Mouse (Mus musculus) limb, embryonic 14.5 days (tissue): ENCODE data around the gene 2510009E07Rik. TPM values are rescaled to one million over a fixed set of nuclear protein-coding genes. Genes with fewer than 3 reads are reported as not detected.

Experiments used
- ATAC-seq: fragments of 200-750 bp; cut with Nextera tagmentation; 2 replicates; pipeline ENCODE4 v1.8.0; 2017; ENCODE audit warnings: low read depth, moderate number of reproducible peaks, moderate TSS enrichment; ENCODE audit not compliant: low FRiP score
- DNase-seq: peaks from one replicate; pipeline ENCODE4 v3.0.0-alpha.2; 2015; ENCODE audit warnings: low spot score
- H3K27ac ChIP-seq: fragments of 300-500 bp; sonication (generic); replicated peaks from 2 replicates; pipeline ENCODE4 v1.5.1; 2014; ENCODE audit warnings: low read depth, mild to moderate bottlenecking, low read length, moderate library complexity, mixed read lengths
- H3K27me3 ChIP-seq: fragments of 300-500 bp; sonication (generic); 2 replicates; pipeline ENCODE4 v1.6.1; 2014; ENCODE audit warnings: low read length, mixed read lengths; ENCODE audit not compliant: control insufficient read depth, insufficient read depth
- H3K36me3 ChIP-seq: fragments of 300-500 bp; sonication (generic); 2 replicates; pipeline ENCODE4 v1.6.1; 2014; ENCODE audit warnings: mild to moderate bottlenecking, low read length, moderate library complexity, mixed read lengths; ENCODE audit not compliant: control insufficient read depth, insufficient read depth
- H3K4me1 ChIP-seq: fragments of 300-500 bp; sonication (generic); 2 replicates; pipeline ENCODE4 v1.6.1; 2014; ENCODE audit warnings: antibody characterized with exemption, low read length, mixed read lengths; ENCODE audit not compliant: control insufficient read depth, insufficient read depth
- H3K4me2 ChIP-seq: fragments of 300-500 bp; sonication (generic); replicated peaks from 2 replicates; pipeline ENCODE4 v1.6.1; 2014; ENCODE audit warnings: low read depth, mild to moderate bottlenecking, low read length, moderate library complexity; ENCODE audit not compliant: severe bottlenecking
- H3K4me3 ChIP-seq: fragments of 300-500 bp; sonication (generic); replicated peaks from 2 replicates; pipeline ENCODE4 v1.5.1; 2014; ENCODE audit warnings: low read length
- H3K9ac ChIP-seq: fragments of 300-500 bp; sonication (generic); 2 replicates; pipeline ENCODE4 v1.6.1; 2014; ENCODE audit warnings: mild to moderate bottlenecking, low read depth, low read length, moderate library complexity; ENCODE audit not compliant: severe bottlenecking
- H3K9me3 ChIP-seq: fragments of 300-500 bp; sonication (generic); 2 replicates; pipeline ENCODE4 v1.6.1; 2016; ENCODE audit warnings: low read length; ENCODE audit not compliant: control insufficient read depth
- POLR2A ChIP-seq: fragments of 200-500 bp; IDR thresholded peaks from 2 replicates; pipeline ENCODE4 v1.8.0; 2012; ENCODE audit warnings: inconsistent platforms, mild to moderate bottlenecking, moderate library complexity, borderline replicate concordance; ENCODE audit not compliant: insufficient read depth, insufficient read length; ENCODE audit errors: extremely low read depth
- WGBS: fragments of 180-500 bp; shearing (Covaris S2); extraction: QIAGEN DNeasy Blood & Tissue Kit; methylation state at CpG from one replicate; pipeline ENCODE4 v1.1.7; 2014; 5-methylcytosine and 5-hydroxymethylcytosine counted together
- polyA plus RNA-seq, 2 experiments: library from polyadenylated mRNA; depleted of rRNA in 1 of 2; stranded (reverse) in 1 of 2; unstranded in 1 of 2; fragments of >200 nt; fragmentation: Nextera tagmentation in 1 of 2; extraction: Ambion mirVana in 1 of 2; gene quantifications; 2 replicates each; pipeline versions ENCODE4 v1.2.1 to v1.2.3; 2012 to 2014

The 2510009E07Rik gene
- polyA plus RNA-seq, 2 experiments = 23.6 to 26.3 TPM

- no peak for DNase-seq
- Histone ChIP-seq H3K9ac (no peak overlapping the region), H3K27ac (no peak overlapping the region), H3K9me3 (no peaks in the 10 kb centered on the region), H3K4me1 (no peaks in the 10 kb centered on the region), H3K4me3 (no peak overlapping the region), H3K4me2 (no peak overlapping the region), H3K36me3 (peaks cover 25% of the 10 kb centered on the region; the same call in 1 of the 2 replicates), H3K27me3 (no peaks in the 10 kb centered on the region)
- WGBS = 83% methylated on average over 15 of the region's 15 CpGs
- TF ChIP-seq POLR2A = no peak
- ATAC-seq = no peak
Measured at GRCm38 (mm10) chr16:21653151-21653550, 41.3 kb downstream of the 2510009E07Rik start.

GRCm38 (mm10) chr16:21651161-21651560, 43.3 kb downstream of the 2510009E07Rik start:
- no peak overlapping the region for H3K9ac ChIP-seq
- no peak for ATAC-seq
- H3K4me3 ChIP-seq = no peak overlapping the region
- no peak for DNase-seq
- 85% methylated on average over 4 of the region's 4 CpGs for WGBS
- no peaks in the 10 kb centered on the region for H3K4me1 ChIP-seq
- H3K4me2 ChIP-seq = no peak overlapping the region
- no peaks in the 10 kb centered on the region for H3K27me3 ChIP-seq
- no peak for TF ChIP-seq POLR2A
- H3K36me3 ChIP-seq = peaks cover 32% of the 10 kb centered on the region
- H3K27ac ChIP-seq = no peak overlapping the region
- H3K9me3 ChIP-seq = no peaks in the 10 kb centered on the region

- 86% methylated on average over 3 of the region's 3 CpGs for WGBS
- peaks cover 32% of the 10 kb centered on the region for H3K36me3 ChIP-seq
- H3K27ac ChIP-seq = no peak overlapping the region
- no peak for TF ChIP-seq POLR2A
- ATAC-seq (no peak), DNase-seq (no peak)
- no peak overlapping the region for H3K4me3 ChIP-seq
- no peak overlapping the region for H3K9ac ChIP-seq
- H3K27me3 ChIP-seq = no peaks in the 10 kb centered on the region
- no peaks in the 10 kb centered on the region for H3K4me1 ChIP-seq
- H3K4me2 ChIP-seq = no peak overlapping the region
- H3K9me3 ChIP-seq = no peaks in the 10 kb centered on the region
Measured at GRCm38 (mm10) chr16:21650289-21650688, 44.2 kb downstream of the 2510009E07Rik start.

- WGBS = 86% methylated on average over 4 of the region's 4 CpGs
- no peak for TF ChIP-seq POLR2A
- Histone ChIP-seq H3K36me3 (peaks cover 32% of the 10 kb centered on the region), H3K27ac (no peak overlapping the region), H3K4me3 (no peak overlapping the region), H3K9ac (no peak overlapping the region), H3K4me2 (no peak overlapping the region), H3K4me1 (peaks cover 6% of the 10 kb centered on the region; the same call in 1 of the 2 replicates), H3K9me3 (no peaks in the 10 kb centered on the region), H3K27me3 (no peaks in the 10 kb centered on the region)
- DNase-seq = no peak
- no peak for ATAC-seq
Measured at GRCm38 (mm10) chr16:21648800-21649199, 45.7 kb downstream of the 2510009E07Rik start.

GRCm38 (mm10) chr16:21646496-21646895, 48.0 kb downstream of the 2510009E07Rik start:
- no peak for TF ChIP-seq POLR2A
- Histone ChIP-seq H3K27me3 (no peaks in the 10 kb centered on the region), H3K36me3 (peaks cover 19% of the 10 kb centered on the region), H3K9ac (no peak overlapping the region), H3K4me3 (no peak overlapping the region), H3K4me1 (peaks cover 8% of the 10 kb centered on the region; the same call in 1 of the 2 replicates), H3K4me2 (no peak overlapping the region), H3K27ac (no peak overlapping the region), H3K9me3 (no peaks in the 10 kb centered on the region)
- ATAC-seq (no peak), DNase-seq (no peak)
- 71% methylated on average over 3 of the region's 3 CpGs for WGBS

GRCm38 (mm10) chr16:21645915-21646314, 48.5 kb downstream of the 2510009E07Rik start:
- peak; percentile 23 for DNase-seq

More at GRCm38 (mm10) chr16:21645915-21646314, 48.5 kb downstream of the 2510009E07Rik start:
- peaks cover 13% of the 10 kb centered on the region for H3K36me3 ChIP-seq
- no peak for TF ChIP-seq POLR2A
- H3K4me3 ChIP-seq = no peak overlapping the region
- 73% methylated on average over 3 of the region's 3 CpGs for WGBS
- H3K4me1 ChIP-seq = peaks cover 8% of the 10 kb centered on the region; the same call in 1 of the 2 replicates
- H3K27me3 ChIP-seq = no peaks in the 10 kb centered on the region
- H3K9me3 ChIP-seq = no peaks in the 10 kb centered on the region
- H3K9ac ChIP-seq = no peak overlapping the region
- ATAC-seq = no peak
- H3K27ac ChIP-seq = no peak overlapping the region
- H3K4me2 ChIP-seq = no peak overlapping the region
